Comparison of ENCODE assay signal across 13 mouse cellular contexts in the genomic region with DNA sequence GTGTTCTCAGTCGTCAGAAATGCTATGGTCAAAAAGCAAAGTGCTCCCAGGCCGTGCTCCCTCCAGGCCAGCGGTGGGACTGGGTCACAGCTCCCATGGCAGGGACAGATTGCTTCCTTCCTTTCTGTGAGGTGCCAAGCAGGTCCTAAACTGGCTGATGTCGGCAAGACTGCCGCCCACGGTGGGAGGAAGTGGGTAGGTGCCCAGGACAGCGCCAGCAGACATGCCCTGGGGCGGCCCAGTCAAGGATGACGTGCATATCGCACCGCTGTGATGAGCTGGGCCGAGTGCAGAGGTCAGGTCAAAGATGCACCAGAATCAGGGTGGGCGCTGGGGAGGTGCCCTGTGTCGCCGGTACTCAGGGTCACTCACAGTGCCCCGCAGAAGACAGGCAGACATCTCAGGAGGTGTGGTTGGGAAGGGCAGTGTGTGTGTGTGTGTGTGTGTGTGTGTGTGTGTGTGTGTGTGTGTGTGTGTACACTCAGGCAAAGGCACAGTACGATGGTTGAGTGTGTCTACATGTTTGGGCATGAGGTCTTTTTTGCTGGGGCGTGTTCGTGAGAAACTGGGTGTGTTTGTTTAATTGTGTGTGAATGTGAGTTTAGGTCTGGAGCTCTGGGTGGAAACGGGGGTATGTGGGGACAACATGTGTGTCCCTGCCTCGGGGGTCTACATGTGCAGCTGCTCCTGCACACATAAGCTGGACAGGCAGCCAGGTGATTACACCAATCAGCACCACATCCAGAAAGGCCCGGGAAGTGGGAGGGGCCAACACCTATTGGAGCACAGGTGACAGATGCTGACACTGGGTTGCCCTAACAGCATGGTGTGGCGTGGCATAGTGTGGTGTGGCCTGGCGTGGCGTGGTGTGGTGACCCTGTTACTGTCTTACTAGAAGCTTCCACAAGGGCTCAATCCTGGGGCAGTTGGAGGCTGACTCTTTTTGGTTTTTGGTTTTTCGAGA.
DNase-seq lines count a peak whose midpoint lies in the region; ATAC-seq and TF ChIP-seq lines count a peak whose summit lies in the region.
"Had no signal": no experiment of that assay in that cellular context is flagged by ENCODE, and none has a peak within 500 bp of the region (broad histone marks: within the 10 kb centered on the region; RNA-seq: fewer than 3 reads in every experiment).

No protein-coding gene starts in this region.

- H3K4me1 ChIP-seq in stomach, embryonic 16.5 days (ENCODE audit: control insufficient read depth, insufficient read depth, low read length): peaks cover 28% of the 10 kb centered on the region
- peaks cover 12% of the 10 kb centered on the region for H3K4me1 ChIP-seq in stomach, postnatal 0 days (replicated peaks; ENCODE audit: control insufficient read depth, insufficient read depth)
- H3K4me1 ChIP-seq in spleen, adult 2 months (ENCODE audit: control insufficient read depth, insufficient read depth, insufficient read length): peaks cover 8% of the 10 kb centered on the region; the same call in 1 of the 2 replicates

- no peaks in the 10 kb centered on the region for H3K9me3 ChIP-seq in stomach, embryonic 16.5 days (replicated peaks; ENCODE audit: control insufficient read depth, low read length)
- H3K9me3 ChIP-seq in stomach, postnatal 0 days (ENCODE audit: control insufficient read depth, low read length): no peaks in the 10 kb centered on the region
- H3K9me3 ChIP-seq: limb, embryonic 15.5 days; midbrain, embryonic 13.5 days had no signal

- no peaks in the 10 kb centered on the region for H3K27me3 ChIP-seq in stomach, embryonic 16.5 days (ENCODE audit: control insufficient read depth, insufficient read depth, low read length)
- no peaks in the 10 kb centered on the region for H3K27me3 ChIP-seq in stomach, postnatal 0 days (ENCODE audit: control insufficient read depth, insufficient read depth, low read length)
- H3K27me3 ChIP-seq in spleen, adult 2 months (ENCODE audit: control insufficient read depth, insufficient read depth, low read length): no peaks in the 10 kb centered on the region
- H3K27me3 ChIP-seq: limb, embryonic 15.5 days; midbrain, embryonic 13.5 days had no signal

- no peak overlapping the region for H3K4me3 ChIP-seq in stomach, embryonic 16.5 days (replicated peaks; ENCODE audit: low read length)
- no peak overlapping the region for H3K4me3 ChIP-seq in stomach, postnatal 0 days (ENCODE audit: low read depth, low read length)
- H3K4me3 ChIP-seq in spleen, adult 2 months (ENCODE audit: extremely low read depth, insufficient read depth, insufficient read length): no peak overlapping the region
- H3K4me3 ChIP-seq: heart, adult 2 months; limb, embryonic 15.5 days; midbrain, embryonic 13.5 days had no signal

- no peak for TF ChIP-seq EP300 in stomach, postnatal 0 days (optimal IDR thresholded peaks at IDR 0.05)

- H3K27ac ChIP-seq in stomach, embryonic 16.5 days (ENCODE audit: low read length): 0 out of 2 replicates have a peak overlapping the region, but pooled peaks have one; percentile 15
- no peak overlapping the region for H3K27ac ChIP-seq in stomach, postnatal 0 days (replicated peaks)
- no peak overlapping the region for H3K27ac ChIP-seq in spleen, adult 2 months (ENCODE audit: insufficient read depth, low read length)
- H3K27ac ChIP-seq: heart, adult 2 months; limb, embryonic 15.5 days; midbrain, embryonic 13.5 days had no signal

- no peaks in the 10 kb centered on the region for H3K36me3 ChIP-seq in stomach, embryonic 16.5 days (ENCODE audit: control insufficient read depth, insufficient read depth, low read length)
- no peaks in the 10 kb centered on the region for H3K36me3 ChIP-seq in stomach, postnatal 0 days (ENCODE audit: control insufficient read depth, insufficient read depth, low read length)
- H3K36me3 ChIP-seq in spleen, adult 2 months (ENCODE audit: control insufficient read depth, insufficient read depth, low read length): no peaks in the 10 kb centered on the region
- H3K36me3 ChIP-seq: limb, embryonic 15.5 days; midbrain, embryonic 13.5 days had no signal

- no peak for ATAC-seq in stomach, embryonic 16.5 days (ENCODE audit: insufficient read depth, low FRiP score)
- no peak for ATAC-seq in stomach, postnatal 0 days (ENCODE audit: low FRiP score, low TSS enrichment)
- peak; percentile 59 for ATAC-seq in granulocyte monocyte progenitor cell, adult 5-6 weeks (replicated peaks; ENCODE audit: poor library complexity, severe bottlenecking)
- ATAC-seq: midbrain, embryonic 13.5 days had no signal

- TF ChIP-seq CTCF in stomach, postnatal 0 days (IDR thresholded peaks at IDR 0.05; ENCODE audit: low read depth): no peak
- no peak for TF ChIP-seq CTCF in spleen, adult 2 months (IDR thresholded peaks at IDR 0.05; ENCODE audit: extremely low read depth, insufficient read depth, insufficient read length, insufficient replicate concordance)

- WGBS in stomach, embryonic 16.5 days: 74% methylated on average over 26 of the region's 26 CpGs
- 69% methylated on average over 26 of the region's 26 CpGs for WGBS in stomach, postnatal 0 days
- 40% methylated on average over 26 of the region's 26 CpGs for WGBS in spleen, adult 2 months

- no peak for TF ChIP-seq POLR2A in spleen, adult 2 months (IDR thresholded peaks at IDR 0.05; ENCODE audit: low read depth, low read length)

- intact Hi-C loops in gastrocnemius, postnatal 14 days (cut with DNase I; ENCODE audit: low total_unique reads): no loop called here

- no peak overlapping the region for H3K4me2 ChIP-seq in stomach, embryonic 16.5 days (ENCODE audit: low read depth, low read length)
- no peak overlapping the region for H3K4me2 ChIP-seq in stomach, postnatal 0 days (replicated peaks; ENCODE audit: low read depth)
- H3K4me2 ChIP-seq: limb, embryonic 15.5 days; midbrain, embryonic 13.5 days had no signal

- H3K9ac ChIP-seq in stomach, embryonic 16.5 days (ENCODE audit: low read length): no peak overlapping the region
- H3K9ac ChIP-seq in stomach, postnatal 0 days (ENCODE audit: low read length): no peak overlapping the region
- H3K9ac ChIP-seq: limb, embryonic 15.5 days; midbrain, embryonic 13.5 days had no signal

- DNase-seq in gastrocnemius, adult 18-20 months (ENCODE audit: low spot score): peak; percentile 41
- no peak for DNase-seq in gastrocnemius, postnatal 14 days
- no peak for DNase-seq in stomach, postnatal 0 days (ENCODE audit: low spot score)
- DNase-seq in spleen, adult 2 months (ENCODE audit: low read depth in 1 of 2, low spot score in 2 of 2): peak; percentile 21 to 50
- DNase-seq in embryo, embryonic 10.5 days (ENCODE audit: low spot score): no peak
- no peak for DNase-seq in right cerebral cortex, adult 2 months (ENCODE audit: low spot score in 2 of 2)
- DNase-seq: heart, adult 2 months; kidney, adult 9 months; layer of hippocampus, postnatal 36 days had no signal

Comparison
In these comparisons a context has a peak if more than half of its experiments do, and no peak if none do; other contexts are left out.
1. DNase-seq: peak in gastrocnemius, adult 18-20 months (single experiment) and spleen, adult 2 months (2 of 2); none in gastrocnemius, postnatal 14 days (single experiment), stomach, postnatal 0 days (single experiment), embryo, embryonic 10.5 days (single experiment) and right cerebral cortex, adult 2 months (0 of 2).